Mouse (Mus musculus) hindbrain, embryonic 14.5 days (tissue): ENCODE data around the gene Nptn. TPM values are rescaled to one million over a fixed set of nuclear protein-coding genes. Genes with fewer than 3 reads are reported as not detected.

Experiments
- ATAC-seq: fragments of 200-750 bp; cut with Nextera tagmentation; 2 replicates; pipeline ENCODE4 v1.8.0; 2017; ENCODE audit warnings: moderate number of reproducible peaks, mild to moderate bottlenecking, moderate TSS enrichment, moderate library complexity; ENCODE audit not compliant: low FRiP score
- DNase-seq: peaks from one replicate; pipeline ENCODE4 v3.0.0-alpha.2; 2015; ENCODE audit warnings: low spot score
- H3K27ac ChIP-seq: fragments of 300-500 bp; sonication (generic); 2 replicates; pipeline ENCODE4 v1.5.1; 2014; ENCODE audit warnings: mild to moderate bottlenecking, moderate library complexity
- H3K27me3 ChIP-seq: fragments of 300-500 bp; sonication (generic); 2 replicates; pipeline ENCODE4 v1.6.1; 2014; ENCODE audit warnings: mild to moderate bottlenecking, low read length, mixed read lengths; ENCODE audit not compliant: control insufficient read depth, insufficient read depth
- H3K36me3 ChIP-seq: fragments of 300-500 bp; sonication (generic); replicated peaks from 2 replicates; pipeline ENCODE4 v1.6.1; 2014; ENCODE audit not compliant: control insufficient read depth, insufficient read depth
- H3K4me1 ChIP-seq: fragments of 300-500 bp; sonication (generic); replicated peaks from 2 replicates; pipeline ENCODE4 v1.6.1; 2014; ENCODE audit warnings: antibody characterized with exemption, low read length, mixed read lengths; ENCODE audit not compliant: control insufficient read depth, insufficient read depth
- H3K4me2 ChIP-seq: fragments of 300-500 bp; sonication (generic); replicated peaks from 2 replicates; pipeline ENCODE4 v1.6.1; 2014; ENCODE audit warnings: mild to moderate bottlenecking, moderate library complexity
- H3K4me3 ChIP-seq: fragments of 300-500 bp; sonication (generic); replicated peaks from 2 replicates; pipeline ENCODE4 v1.5.1; 2014; ENCODE audit warnings: mild to moderate bottlenecking, low read length
- H3K9ac ChIP-seq: fragments of 300-500 bp; sonication (generic); 2 replicates; pipeline ENCODE4 v1.6.1; 2014
- H3K9me3 ChIP-seq: fragments of 300-500 bp; sonication (generic); 2 replicates; pipeline ENCODE4 v1.6.1; 2016; ENCODE audit warnings: low read length; ENCODE audit not compliant: control insufficient read depth
- WGBS: fragments of 180-500 bp; shearing (Covaris S2); extraction: QIAGEN DNeasy Blood & Tissue Kit; methylation state at CpG from one replicate; pipeline ENCODE4 v1.1.7; 2014; 5-methylcytosine and 5-hydroxymethylcytosine counted together
- polyA plus RNA-seq: library from polyadenylated mRNA; unstranded; fragments of >200 nt; fragmentation: Nextera tagmentation; extraction: Ambion mirVana; gene quantifications from 2 replicates; pipeline ENCODE4 v1.2.1, GENCODE M21; 2014

The Nptn gene
- polyA plus RNA-seq, 1 experiment from 2014 or later, result 209 TPM

GRCm38 (mm10) chr9:58691471-58691870 lies 109.4 kb downstream of the Nptn start:
- WGBS, result 91% methylated on average over 7 of the region's 7 CpGs
- peaks cover 8% of the 10 kb centered on the region; the same call in 1 of the 2 replicates for H3K9me3 ChIP-seq
- ATAC-seq (no peak), DNase-seq (no peak)
- H3K9ac ChIP-seq, result no peak overlapping the region
- H3K27me3 ChIP-seq, result no peaks in the 10 kb centered on the region
- H3K27ac ChIP-seq, result no peak overlapping the region
- H3K4me2 ChIP-seq, result no peak overlapping the region
- no peak overlapping the region for H3K4me3 ChIP-seq
- H3K36me3 ChIP-seq, result no peaks in the 10 kb centered on the region
- no peaks in the 10 kb centered on the region for H3K4me1 ChIP-seq

GRCm38 (mm10) chr9:58698486-58698885 lies 116.4 kb downstream of the Nptn start:
- WGBS, result 98% methylated on average over 2 of the region's 2 CpGs
- peaks cover 8% of the 10 kb centered on the region; the same call in 1 of the 2 replicates for H3K9me3 ChIP-seq

GRCm38 (mm10) chr9:58701751-58702150 lies 119.7 kb downstream of the Nptn start:
- DNase-seq (no peak), ATAC-seq (no peak)
- no peak overlapping the region for H3K4me3 ChIP-seq
- no peak overlapping the region for H3K4me2 ChIP-seq
- H3K36me3 ChIP-seq, result no peaks in the 10 kb centered on the region
- 93% methylated on average over 2 of the region's 2 CpGs for WGBS
- no peaks in the 10 kb centered on the region for H3K9me3 ChIP-seq
- H3K27me3 ChIP-seq, result no peaks in the 10 kb centered on the region
- no peak overlapping the region for H3K27ac ChIP-seq
- no peak overlapping the region for H3K9ac ChIP-seq
- H3K4me1 ChIP-seq, result no peaks in the 10 kb centered on the region

More at GRCm38 (mm10) chr9:58698486-58698885, 116.4 kb downstream of the Nptn start:
- Histone ChIP-seq H3K27ac (no peak overlapping the region), H3K4me1 (no peaks in the 10 kb centered on the region), H3K4me3 (no peak overlapping the region), H3K4me2 (no peak overlapping the region), H3K27me3 (no peaks in the 10 kb centered on the region), H3K9ac (no peak overlapping the region), H3K36me3 (no peaks in the 10 kb centered on the region)
- ATAC-seq (no peak), DNase-seq (no peak)

- H3K9ac ChIP-seq, result no peak overlapping the region
- H3K27me3 ChIP-seq, result no peaks in the 10 kb centered on the region
- no peaks in the 10 kb centered on the region for H3K9me3 ChIP-seq
- no peaks in the 10 kb centered on the region for H3K4me1 ChIP-seq
- ATAC-seq (no peak), DNase-seq (no peak)
- no peaks in the 10 kb centered on the region for H3K36me3 ChIP-seq
- no peak overlapping the region for H3K4me2 ChIP-seq
- no peak overlapping the region for H3K27ac ChIP-seq
- no peak overlapping the region for H3K4me3 ChIP-seq
- 89% methylated on average over 7 of the region's 7 CpGs for WGBS
Observed at GRCm38 (mm10) chr9:58703766-58704165, 121.7 kb downstream of the Nptn start.

GRCm38 (mm10) chr9:58706024-58706423 lies 124.0 kb downstream of the Nptn start:
- H3K9me3 ChIP-seq, result no peaks in the 10 kb centered on the region
- ATAC-seq, result no peak

More at GRCm38 (mm10) chr9:58706024-58706423, 124.0 kb downstream of the Nptn start:
- H3K27ac ChIP-seq, result no peak overlapping the region
- H3K36me3 ChIP-seq, result no peaks in the 10 kb centered on the region
- H3K4me3 ChIP-seq, result no peak overlapping the region
- 86% methylated on average over 7 of the region's 7 CpGs for WGBS
- H3K27me3 ChIP-seq, result no peaks in the 10 kb centered on the region
- no peak overlapping the region for H3K9ac ChIP-seq
- no peak overlapping the region for H3K4me2 ChIP-seq
- no peaks in the 10 kb centered on the region for H3K4me1 ChIP-seq
- DNase-seq, result no peak

Other genes with a start within 250 kb of the Nptn start
- not detected in 2 replicates for gene Tbc1d21, start 211.8 kb upstream of the Nptn start, polyA plus RNA-seq
- gene Insyn1, start 93.6 kb upstream of the Nptn start, polyA plus RNA-seq, result 15.1 and 16.7 TPM in 2 replicates
- 33.4 and 37.6 TPM in 2 replicates for gene Cd276, start 26.8 kb upstream of the Nptn start, polyA plus RNA-seq
- 2.8 TPM in 2 replicates for gene Rec114, start 161.7 kb downstream of the Nptn start, polyA plus RNA-seq
- gene Hcn4, start 241.2 kb downstream of the Nptn start, polyA plus RNA-seq, result 4.9 and 6.2 TPM in 2 replicates